In the genomic region with DNA sequence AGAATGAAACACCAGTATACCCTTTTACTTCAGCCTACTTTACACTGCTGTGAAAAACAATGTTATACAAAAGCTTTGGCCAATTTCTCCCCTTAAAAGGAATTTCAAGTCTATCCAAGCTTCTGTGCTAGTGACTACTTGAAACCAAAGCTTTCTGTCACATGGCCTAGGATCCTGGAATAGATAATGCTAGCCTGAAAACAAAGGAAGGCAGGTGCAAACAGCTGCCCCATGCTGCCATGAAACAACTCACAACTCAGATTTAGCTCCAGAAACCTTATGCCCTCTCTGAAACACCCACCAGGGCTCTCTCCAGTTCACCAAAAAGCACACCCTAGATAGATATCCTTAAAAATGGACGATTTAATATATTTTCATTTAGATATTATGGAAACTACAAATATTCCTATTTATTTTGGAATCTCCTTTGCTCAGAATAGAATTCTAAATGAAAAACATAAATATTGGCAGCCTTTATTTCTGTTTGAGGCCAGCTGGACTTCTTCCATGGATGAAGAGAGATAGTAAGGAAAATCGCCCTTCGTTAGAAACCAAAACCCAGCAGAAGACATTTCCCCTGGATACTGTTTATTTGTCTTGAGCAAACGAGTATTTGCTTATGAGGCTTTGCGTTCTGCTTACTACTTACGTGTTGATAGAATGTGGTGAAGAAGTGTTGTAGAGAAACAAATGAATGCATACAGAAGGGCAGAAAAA, we compare ENCODE assay signal across 31 mouse cellular contexts.
DNase-seq lines count a peak whose midpoint lies in the region; ATAC-seq and TF ChIP-seq lines count a peak whose summit lies in the region.
"Had no signal": no experiment of that assay in that cellular context is flagged by ENCODE, and none has a peak within 500 bp of the region (broad histone marks: within the 10 kb centered on the region; RNA-seq: fewer than 3 reads in every experiment).

No protein-coding gene starts in this region.

- H3K4me3 ChIP-seq in embryonic facial prominence, embryonic 14.5 days (ENCODE audit: low read depth, low read length) = no peak overlapping the region
- no peak overlapping the region for H3K4me3 ChIP-seq in embryonic facial prominence, embryonic 10.5 days
- H3K4me3 ChIP-seq in lung, embryonic 15.5 days = no peak overlapping the region
- peak overlapping the region; percentile 92 for H3K4me3 ChIP-seq in E14TG2a.4 (replicated peaks; ENCODE audit: low read length)
- H3K4me3 ChIP-seq: embryonic facial prominence, embryonic 12.5 days; erythroblast, embryonic 14.5 days; heart, embryonic 10.5 days; heart, embryonic 15.5 days; hindbrain, embryonic 12.5 days; intestine, embryonic 15.5 days; layer of hippocampus, adult 2 months; left cerebral cortex, adult 2 months; limb, embryonic 13.5 days; liver, embryonic 12.5 days; neural tube, embryonic 13.5 days had no signal

- H3K9me3 ChIP-seq in embryonic facial prominence, embryonic 14.5 days (ENCODE audit: control insufficient read depth, low read length) = no peaks in the 10 kb centered on the region
- H3K9me3 ChIP-seq in embryonic facial prominence, embryonic 10.5 days = no peaks in the 10 kb centered on the region
- no peaks in the 10 kb centered on the region for H3K9me3 ChIP-seq in lung, embryonic 15.5 days
- no peaks in the 10 kb centered on the region for H3K9me3 ChIP-seq in E14TG2a.4 (ENCODE audit: low read length)
- H3K9me3 ChIP-seq: embryonic facial prominence, embryonic 12.5 days; heart, embryonic 10.5 days; heart, embryonic 15.5 days; hindbrain, embryonic 12.5 days; intestine, embryonic 15.5 days; limb, embryonic 13.5 days; liver, embryonic 12.5 days; neural tube, embryonic 13.5 days had no signal

- H3K36me3 ChIP-seq in embryonic facial prominence, embryonic 14.5 days (ENCODE audit: control insufficient read depth, insufficient read depth, low read length) = no peaks in the 10 kb centered on the region
- no peaks in the 10 kb centered on the region for H3K36me3 ChIP-seq in embryonic facial prominence, embryonic 10.5 days (replicated peaks)
- no peaks in the 10 kb centered on the region for H3K36me3 ChIP-seq in lung, embryonic 15.5 days
- H3K36me3 ChIP-seq in E14TG2a.4 (ENCODE audit: insufficient read depth, low read length) = peaks cover 44% of the 10 kb centered on the region
- H3K36me3 ChIP-seq: embryonic facial prominence, embryonic 12.5 days; heart, embryonic 10.5 days; heart, embryonic 15.5 days; hindbrain, embryonic 12.5 days; intestine, embryonic 15.5 days; limb, embryonic 13.5 days; liver, embryonic 12.5 days; neural tube, embryonic 13.5 days had no signal

- no peaks in the 10 kb centered on the region; the same call in 1 of the 2 replicates for H3K4me1 ChIP-seq in embryonic facial prominence, embryonic 14.5 days (ENCODE audit: control insufficient read depth, insufficient read depth, low read length)
- H3K4me1 ChIP-seq in embryonic facial prominence, embryonic 10.5 days = no peaks in the 10 kb centered on the region
- peaks cover 4% of the 10 kb centered on the region; the same call in 1 of the 2 replicates for H3K4me1 ChIP-seq in lung, embryonic 15.5 days
- peaks cover 75% of the 10 kb centered on the region for H3K4me1 ChIP-seq in E14TG2a.4 (replicated peaks; ENCODE audit: low read depth, low read length)
- H3K4me1 ChIP-seq: embryonic facial prominence, embryonic 12.5 days; heart, embryonic 10.5 days; heart, embryonic 15.5 days; hindbrain, embryonic 12.5 days; intestine, embryonic 15.5 days; limb, embryonic 13.5 days; liver, embryonic 12.5 days; neural tube, embryonic 13.5 days had no signal

- 72% methylated on average over 6 of the region's 6 CpGs for WGBS in embryonic facial prominence, embryonic 14.5 days
- 88% methylated on average over 6 of the region's 6 CpGs for WGBS in embryonic facial prominence, embryonic 10.5 days
- WGBS in lung, embryonic 15.5 days = 44% methylated on average over 6 of the region's 6 CpGs

- no peak for TF ChIP-seq CTCF in E14TG2a.4 (conservative IDR thresholded peaks at IDR 0.05; ENCODE audit: low read length)

- peak overlapping the region; percentile 44; the same call in 1 of the 2 replicates for H3K27ac ChIP-seq in embryonic facial prominence, embryonic 14.5 days (replicated peaks; ENCODE audit: low read depth, low read length)
- no peak overlapping the region for H3K27ac ChIP-seq in embryonic facial prominence, embryonic 10.5 days (replicated peaks)
- H3K27ac ChIP-seq in lung, embryonic 15.5 days = peak overlapping the region; percentile 45
- H3K27ac ChIP-seq: embryonic facial prominence, embryonic 12.5 days; heart, embryonic 10.5 days; heart, embryonic 15.5 days; hindbrain, embryonic 12.5 days; hindbrain, postnatal 0 days; intestine, embryonic 15.5 days; layer of hippocampus, adult 2 months; left cerebral cortex, adult 2 months; limb, embryonic 13.5 days; liver, embryonic 12.5 days; neural tube, embryonic 13.5 days had no signal

- peak; percentile 62 for DNase-seq in embryonic facial prominence, embryonic 14.5 days (ENCODE audit: low spot score)
- DNase-seq in embryonic facial prominence, embryonic 10.5 days (ENCODE audit: low spot score) = no peak
- DNase-seq in lung, postnatal 25 days (ENCODE audit: low spot score) = no peak
- peak; percentile 84 for DNase-seq in R1 (ENCODE audit: low read depth, low spot score)
- no peak for DNase-seq in frontal cortex, postnatal 25 days (ENCODE audit: low spot score in 2 of 2)
- DNase-seq in spleen, adult 12 weeks (ENCODE audit: low spot score) = no peak
- DNase-seq: adrenal gland, postnatal 10 days; cerebellum, adult 9-10 months; cerebellum, postnatal 36 days; gastrocnemius, postnatal 14 days; heart, postnatal 36 days; kidney, postnatal 25 days; liver, postnatal 0 days; right cerebral cortex, postnatal 4 days had no signal

- no peak overlapping the region for H3K9ac ChIP-seq in embryonic facial prominence, embryonic 14.5 days (ENCODE audit: low read depth, low read length)
- no peak overlapping the region for H3K9ac ChIP-seq in lung, embryonic 15.5 days
- H3K9ac ChIP-seq: embryonic facial prominence, embryonic 12.5 days; heart, embryonic 15.5 days; hindbrain, embryonic 12.5 days; intestine, embryonic 15.5 days; limb, embryonic 13.5 days; liver, embryonic 12.5 days; liver, postnatal 0 days; neural tube, embryonic 13.5 days had no signal

- H3K27me3 ChIP-seq in embryonic facial prominence, embryonic 14.5 days (replicated peaks; ENCODE audit: control insufficient read depth, insufficient read depth, low read length) = no peaks in the 10 kb centered on the region
- no peaks in the 10 kb centered on the region for H3K27me3 ChIP-seq in embryonic facial prominence, embryonic 10.5 days (replicated peaks; ENCODE audit: low read depth, poor library complexity, severe bottlenecking)
- no peaks in the 10 kb centered on the region for H3K27me3 ChIP-seq in lung, embryonic 15.5 days
- no peaks in the 10 kb centered on the region for H3K27me3 ChIP-seq in E14TG2a.4 (ENCODE audit: insufficient read depth, low read length)
- H3K27me3 ChIP-seq: CH12.LX; embryonic facial prominence, embryonic 12.5 days; heart, embryonic 15.5 days; hindbrain, embryonic 12.5 days; intestine, embryonic 15.5 days; limb, embryonic 13.5 days; liver, embryonic 12.5 days; neural tube, embryonic 13.5 days had no signal

- ATAC-seq in embryonic facial prominence, embryonic 14.5 days (ENCODE audit: low read depth) = peak; percentile 30; the same call in 1 of the 2 replicates
- ATAC-seq in lung, embryonic 15.5 days (ENCODE audit: borderline replicate concordance, extremely low read depth, low FRiP score, low TSS enrichment) = no peak
- ATAC-seq: forebrain, embryonic 16.5 days; hindbrain, postnatal 0 days; intestine, embryonic 15.5 days; liver, embryonic 12.5 days; liver, postnatal 0 days had no signal

- no peak overlapping the region for H3K4me2 ChIP-seq in embryonic facial prominence, embryonic 14.5 days (ENCODE audit: low read depth, low read length)
- H3K4me2 ChIP-seq in lung, embryonic 15.5 days = no peak overlapping the region
- H3K4me2 ChIP-seq: embryonic facial prominence, embryonic 12.5 days; heart, embryonic 15.5 days; hindbrain, embryonic 12.5 days; intestine, embryonic 15.5 days; limb, embryonic 13.5 days; liver, embryonic 12.5 days; midbrain, embryonic 11.5 days; neural tube, embryonic 13.5 days had no signal

Comparison
In these comparisons a context has a peak if more than half of its experiments do, and no peak if none do; other contexts are left out.
1. DNase-seq: peak in embryonic facial prominence, embryonic 14.5 days (single experiment) and R1 (single experiment); none in embryonic facial prominence, embryonic 10.5 days (single experiment), lung, postnatal 25 days (single experiment), frontal cortex, postnatal 25 days (0 of 2) and spleen, adult 12 weeks (single experiment).